Mouse (Mus musculus) c-Kit-negative CD71-positive TER-119-positive erythroid progenitor cells, embryonic 14.5 days (primary cell): ENCODE measurements at regions not wholly inside any gene's neighbourhood (a gene's known extent, or its start where the extent isn't known, plus 50 kb on each side); places are given as distances from the start of the nearest gene placed in this dataset.

Experiments
- DNase-seq: peaks from one replicate; pipeline ENCODE4 v3.0.0-alpha.2; 2013; ENCODE audit warnings: low read depth, low spot score

- DNase-seq: no peak
These were observed 281.1 kb downstream of the Lipi start for GRCm38 (mm10) chr16:75304743-75305142.

- no peak for DNase-seq
These were observed 288.4 kb downstream of the Lipi start for GRCm38 (mm10) chr16:75297416-75297815.

DNA sequence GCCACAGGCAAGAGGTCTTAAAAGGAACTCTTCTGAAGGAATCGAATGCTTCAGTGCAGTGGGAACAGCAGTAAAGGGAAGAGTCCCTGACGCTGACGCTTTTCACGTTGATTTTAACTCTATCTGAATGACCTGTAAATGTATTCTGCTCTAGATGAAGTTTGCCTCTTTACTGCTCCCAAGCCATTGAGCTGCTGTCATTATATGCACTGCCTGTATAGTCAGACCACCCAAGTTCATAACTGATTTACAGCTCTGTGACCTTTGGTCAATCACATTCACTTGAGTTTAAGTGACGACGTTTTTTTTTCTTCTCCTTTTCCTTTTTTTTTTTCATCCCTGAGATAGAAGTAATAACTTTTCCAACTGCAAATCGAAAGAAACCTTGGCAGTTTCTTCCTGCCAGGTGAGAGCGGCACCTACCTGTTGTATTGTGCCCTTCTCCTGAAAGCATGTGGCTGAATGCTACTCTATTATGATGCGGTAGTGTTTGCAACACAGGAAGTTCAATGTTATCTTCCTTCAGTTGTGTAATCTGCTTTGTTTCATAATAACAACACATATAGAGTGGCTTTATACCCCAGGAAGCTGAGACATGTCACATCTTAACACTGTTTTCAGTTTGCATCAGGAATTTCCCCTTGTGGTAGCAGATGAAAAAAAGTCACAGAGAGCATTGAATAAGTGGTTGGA lies 293.0 kb downstream of the Lipi start:
- DNase-seq: no peak

- DNase-seq: no peak
These were observed 294.7 kb downstream of the Lipi start for GRCm38 (mm10) chr16:75291194-75291593.

DNA sequence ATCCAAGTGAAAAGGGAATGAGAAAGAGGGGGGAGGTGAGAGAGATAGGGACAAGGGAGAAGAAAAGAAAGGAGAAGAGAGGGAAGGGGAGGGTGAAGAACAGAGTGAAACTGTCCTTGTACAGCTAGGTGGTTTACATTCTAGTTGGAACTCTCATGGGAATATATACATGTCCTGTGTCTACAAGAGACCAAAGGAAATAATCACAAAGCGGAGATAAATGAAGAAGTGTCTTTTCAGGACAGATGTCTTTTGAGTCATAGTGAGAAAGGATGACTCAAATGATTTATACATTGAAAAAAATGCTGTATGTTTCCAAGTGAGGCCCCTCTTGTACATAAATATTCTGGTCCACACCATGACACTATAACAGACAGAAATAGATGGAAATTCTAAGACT lies 298.7 kb downstream of the Lipi start:
- DNase-seq: no peak

DNA sequence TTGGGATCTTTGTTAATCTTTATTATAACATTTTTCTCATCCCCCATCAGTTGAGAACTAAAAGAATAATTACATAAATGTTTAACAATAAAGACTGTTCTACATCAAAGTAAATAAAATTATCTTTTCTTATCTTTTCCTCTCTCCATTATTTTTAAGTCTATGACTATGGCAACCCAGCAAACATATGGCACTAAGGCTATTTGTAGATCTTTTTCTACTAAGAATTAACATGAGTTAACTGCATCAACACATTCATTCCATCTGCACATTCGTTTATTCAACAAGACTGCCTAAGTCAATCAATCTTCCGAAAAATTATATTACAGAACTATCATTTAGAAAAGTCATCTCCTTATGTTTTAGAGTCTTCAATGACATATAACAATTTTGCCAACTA lies 300.1 kb downstream of the Lipi start:
- DNase-seq: no peak

DNA sequence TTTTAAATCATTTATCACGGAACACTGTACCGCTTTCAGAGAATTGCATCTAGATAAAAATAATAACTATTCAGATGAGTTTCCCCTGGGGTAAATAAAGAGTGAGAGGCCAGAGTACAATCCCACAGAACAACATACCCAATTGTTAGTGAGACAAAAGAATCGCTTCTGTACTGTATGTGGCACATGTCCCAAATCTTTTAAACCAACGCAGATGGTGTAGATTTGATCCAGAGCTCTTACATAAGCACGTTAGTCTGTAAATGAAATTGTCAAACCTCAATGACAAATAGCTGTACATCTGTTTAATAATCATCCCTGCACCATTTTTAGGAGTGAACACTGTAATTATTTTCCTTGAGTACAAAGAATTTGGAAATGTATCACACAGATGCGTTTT lies 322.0 kb downstream of the Lipi start:
- no peak for DNase-seq

- no peak for DNase-seq
These were observed 330.9 kb downstream of the Lipi start for GRCm38 (mm10) chr16:75254981-75255380.

DNA sequence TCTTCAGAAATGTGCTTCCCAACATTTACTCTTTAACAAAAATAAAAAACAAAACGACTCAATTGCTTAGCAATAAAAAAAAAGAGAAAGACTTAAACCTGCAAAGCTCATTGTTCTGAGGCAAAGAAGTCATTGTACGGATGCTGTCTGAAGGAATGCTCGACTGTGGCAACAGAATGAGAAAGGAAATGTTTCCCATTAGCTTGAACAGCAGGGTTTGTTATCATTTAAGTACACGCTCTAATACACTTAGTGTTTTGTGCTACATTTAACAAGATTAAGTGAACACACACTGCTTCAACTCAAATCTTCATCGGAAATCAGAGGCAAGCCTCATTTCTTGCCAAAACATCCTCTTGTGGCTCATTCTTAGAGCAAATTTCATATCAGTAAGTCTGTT lies 336.7 kb downstream of the Lipi start:
- no peak for DNase-seq

- no peak for DNase-seq
These were observed 345.5 kb downstream of the Lipi start for GRCm38 (mm10) chr16:75240383-75240782.

GRCm38 (mm10) chr16:75232133-75232532 lies 353.7 kb downstream of the Lipi start:
- DNase-seq: no peak

GRCm38 (mm10) chr16:75193404-75193803 lies 392.5 kb downstream of the Lipi start:
- no peak for DNase-seq

GRCm38 (mm10) chr16:75190316-75190715 lies 395.5 kb downstream of the Lipi start:
- no peak for DNase-seq

DNA sequence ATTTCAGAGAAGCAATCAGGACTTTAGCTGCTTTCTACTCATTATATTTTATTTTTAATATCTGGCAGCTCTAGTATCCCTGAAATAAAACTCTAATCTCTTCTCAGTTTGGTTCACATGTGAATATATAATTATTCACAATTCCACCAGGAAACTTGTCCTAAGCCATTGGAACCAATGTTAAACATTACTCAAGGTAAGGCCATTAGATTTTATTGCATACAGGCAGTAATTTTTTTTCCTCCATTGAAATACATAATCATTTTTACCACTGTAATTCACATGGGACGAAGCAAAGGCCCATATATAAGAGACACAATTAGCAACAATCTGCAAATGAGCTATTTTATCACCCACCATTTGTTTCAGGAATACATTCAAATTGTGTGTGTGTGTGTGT lies 419.8 kb downstream of the Lipi start:
- DNase-seq: no peak

DNA sequence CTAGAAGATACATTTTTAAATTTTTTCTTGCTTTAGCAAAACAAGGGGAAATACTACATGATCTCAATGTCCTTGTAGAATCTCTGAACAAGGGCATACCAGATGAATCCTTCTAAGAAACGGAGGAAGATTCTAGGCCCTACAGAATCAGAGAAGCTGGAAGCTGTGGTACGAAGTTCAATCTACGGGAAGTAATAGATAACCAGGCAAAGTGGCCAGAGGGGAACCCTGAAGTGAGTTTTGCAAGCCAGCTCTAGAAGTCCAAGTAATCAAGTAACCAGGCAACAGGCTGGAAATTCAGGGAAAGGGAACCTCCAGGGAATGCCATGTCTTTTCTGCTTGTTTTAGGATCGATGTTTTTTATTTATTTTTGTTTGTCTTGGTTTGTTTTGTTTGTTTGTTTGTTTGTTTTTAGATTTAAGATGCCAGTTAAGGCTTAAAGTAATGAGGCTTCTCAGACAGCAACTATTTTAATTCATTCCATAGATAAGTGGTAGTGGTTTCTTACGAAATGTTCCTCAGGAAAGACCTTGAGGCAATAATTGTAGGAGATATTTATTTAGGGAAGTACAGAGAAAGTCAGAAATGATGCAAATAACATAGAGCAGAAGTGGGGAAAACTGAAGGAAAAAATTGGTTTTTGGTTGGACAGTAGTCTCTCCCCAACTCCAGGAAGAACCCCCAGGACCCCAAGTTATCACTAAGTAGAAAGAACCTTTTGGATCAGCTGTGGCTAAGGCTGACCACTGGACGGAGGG lies 420.7 kb downstream of the Lipi start:
- no peak for DNase-seq

DNA sequence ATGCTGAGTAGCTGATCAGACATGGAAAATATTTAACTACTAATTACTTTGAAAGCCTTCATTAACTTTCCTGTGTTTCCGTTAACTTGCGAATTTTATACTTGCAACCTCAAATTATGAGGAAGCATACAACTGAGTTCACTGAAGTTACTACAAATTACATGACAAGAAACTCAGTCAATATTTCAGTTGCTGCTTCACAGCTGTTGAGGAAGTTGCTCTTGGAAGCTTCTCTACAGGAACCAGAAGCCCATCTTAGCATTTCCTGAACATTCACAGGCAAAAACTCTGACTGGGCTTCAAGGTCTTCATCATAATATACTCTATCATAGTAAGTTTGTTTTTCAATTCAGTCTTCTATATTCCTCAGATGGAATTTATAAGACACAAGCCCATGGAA lies 426.1 kb downstream of the Lipi start:
- DNase-seq: no peak

GRCm38 (mm10) chr16:75155441-75156038 lies 430.3 kb downstream of the Lipi start:
- DNase-seq: no peak
